Mouse (Mus musculus) Muller cell, postnatal 12 days (primary cell): ENCODE data around the gene Itgb6.
A peak's percentile ranks its signal among the peaks of the same experiment; 100 is the strongest.

Experiments used
- DNase-seq: peaks from one replicate; pipeline ENCODE4 v3.0.0-alpha.2; 2015; ENCODE audit errors: inconsistent ontology term

Itgb6 gene

DNA sequence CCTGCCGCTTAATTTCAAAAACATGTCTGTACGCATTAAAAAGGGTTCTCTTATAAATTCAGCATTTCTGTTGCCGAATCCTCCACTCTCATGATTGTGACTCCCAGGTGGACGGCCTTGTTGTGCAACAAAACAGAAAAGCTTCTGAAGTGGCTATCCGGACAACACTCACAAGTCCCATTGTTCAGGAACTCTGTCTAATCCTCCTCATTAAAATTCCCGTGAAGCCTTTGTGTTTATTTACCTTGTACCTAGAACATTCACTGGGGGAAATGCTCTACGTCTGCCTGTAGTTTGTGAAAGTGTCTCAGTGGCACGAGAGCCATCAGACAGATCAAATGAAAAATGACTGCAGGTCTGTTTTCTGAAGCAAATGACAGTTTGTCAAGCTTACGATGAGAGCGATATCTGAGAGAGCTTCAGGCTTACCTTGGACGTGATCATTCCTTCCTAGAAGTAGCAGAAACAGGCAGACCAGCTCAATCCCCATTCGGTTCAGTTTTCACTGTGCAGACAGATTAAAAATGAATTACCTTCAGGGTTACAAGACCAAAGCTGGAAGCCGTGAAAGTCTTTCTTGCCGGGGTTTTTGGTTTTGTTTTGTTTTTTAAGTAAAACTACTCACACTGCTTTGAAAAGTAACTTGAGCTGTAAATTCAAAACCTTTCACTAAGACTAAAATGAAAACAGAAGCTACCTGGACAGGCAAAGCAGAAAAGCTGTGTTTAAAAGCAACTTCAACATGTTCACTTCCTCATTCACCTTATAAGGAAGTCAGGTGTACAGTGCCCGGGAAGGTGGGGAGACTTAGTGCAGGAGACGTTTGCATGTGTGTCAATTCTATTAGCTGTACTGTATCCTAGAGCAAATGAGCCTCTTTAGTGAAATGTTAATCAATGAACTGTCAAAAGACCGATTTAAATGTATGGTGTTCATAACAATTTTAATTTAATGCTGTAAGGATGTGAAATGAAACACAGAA lies 49.2 kb downstream of the Itgb6 start:
- DNase-seq: no peak

DNA sequence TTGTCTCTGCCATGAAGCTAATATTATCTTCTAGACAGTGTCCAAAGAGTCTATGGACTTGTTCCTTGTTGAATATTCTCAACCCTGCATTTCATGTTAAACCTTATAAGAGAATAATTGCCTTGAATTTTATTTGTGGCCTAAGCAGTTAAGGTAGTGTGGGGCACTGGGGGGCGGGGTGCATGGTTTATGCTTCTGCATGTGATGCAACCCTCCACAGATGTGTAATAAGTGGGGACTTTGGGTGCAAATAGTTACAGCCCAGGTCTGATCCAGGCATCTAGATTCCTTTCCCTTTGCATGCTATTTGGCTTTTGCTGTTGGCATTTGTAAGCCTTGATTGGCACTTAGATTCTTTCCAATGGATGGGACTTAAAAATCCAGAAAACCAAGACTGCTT lies 51.2 kb downstream of the Itgb6 start:
- DNase-seq: no peak

- no peak for DNase-seq
Measured at GRCm38 (mm10) chr2:60663071-60663470, 59.4 kb downstream of the Itgb6 start.

- DNase-seq: no peak
Measured at GRCm38 (mm10) chr2:60659993-60660392, 62.5 kb downstream of the Itgb6 start.

- no peak for DNase-seq
Measured at GRCm38 (mm10) chr2:60658992-60659391, 63.5 kb downstream of the Itgb6 start.

DNA sequence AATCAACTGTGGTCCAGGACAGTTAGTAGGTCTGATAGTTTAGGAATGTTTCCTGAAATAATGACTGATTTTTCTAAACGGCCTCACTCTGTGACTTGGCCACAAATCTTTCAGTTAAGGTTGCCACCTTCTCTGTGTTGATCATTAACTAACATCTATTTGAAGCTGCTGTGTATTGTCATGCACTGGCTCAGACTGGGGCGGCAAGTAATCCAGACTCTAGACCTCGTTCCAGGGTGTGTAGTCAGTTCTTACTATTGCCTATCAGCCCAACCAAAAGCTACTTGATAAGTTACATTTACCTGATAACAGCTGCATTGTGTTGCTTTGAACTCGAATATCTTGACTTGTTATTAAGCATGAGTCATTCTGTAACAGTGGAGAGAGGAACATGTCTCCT lies 67.6 kb downstream of the Itgb6 start:
- no peak for DNase-seq

DNA sequence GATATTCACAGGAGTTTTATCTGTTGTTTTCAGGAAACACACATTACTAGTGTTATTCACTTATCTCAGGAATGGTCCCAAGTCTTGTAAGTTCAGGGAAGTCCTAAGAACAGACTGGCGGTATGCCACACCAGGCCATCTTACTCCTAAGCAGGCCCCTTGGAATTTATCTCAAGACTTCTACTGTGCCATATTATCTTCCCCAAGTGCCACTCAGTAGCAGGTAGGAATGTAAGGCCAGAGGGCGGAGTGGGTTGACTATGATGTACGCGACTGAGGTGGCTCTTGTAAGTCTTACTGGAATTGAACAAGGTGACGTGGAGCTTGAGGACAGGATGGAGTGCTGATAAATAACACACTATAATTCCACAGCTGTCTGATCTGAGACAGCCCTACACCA lies 72.3 kb downstream of the Itgb6 start:
- no peak for DNase-seq

GRCm38 (mm10) chr2:60647650-60648049 lies 74.8 kb downstream of the Itgb6 start:
- DNase-seq: no peak

DNA sequence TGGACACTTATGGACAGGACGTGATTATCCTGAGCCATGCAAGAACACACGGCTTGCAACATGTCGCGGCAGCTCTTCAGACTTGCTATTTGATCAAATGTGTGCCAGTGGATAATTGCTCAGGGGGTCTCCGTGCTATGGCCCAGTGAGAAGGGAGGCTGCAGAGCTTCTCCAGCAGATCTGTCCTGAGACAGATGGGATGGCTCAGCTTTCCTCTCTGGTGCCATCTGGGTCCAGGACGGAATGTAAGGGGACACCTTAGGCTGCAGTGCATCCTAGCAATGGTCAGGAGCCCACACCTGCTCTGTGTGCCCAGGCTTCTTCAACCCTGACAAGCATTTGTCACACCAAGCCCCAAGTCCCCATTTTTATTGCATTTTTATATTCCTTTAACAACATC lies 75.9 kb downstream of the Itgb6 start:
- no peak for DNase-seq

DNA sequence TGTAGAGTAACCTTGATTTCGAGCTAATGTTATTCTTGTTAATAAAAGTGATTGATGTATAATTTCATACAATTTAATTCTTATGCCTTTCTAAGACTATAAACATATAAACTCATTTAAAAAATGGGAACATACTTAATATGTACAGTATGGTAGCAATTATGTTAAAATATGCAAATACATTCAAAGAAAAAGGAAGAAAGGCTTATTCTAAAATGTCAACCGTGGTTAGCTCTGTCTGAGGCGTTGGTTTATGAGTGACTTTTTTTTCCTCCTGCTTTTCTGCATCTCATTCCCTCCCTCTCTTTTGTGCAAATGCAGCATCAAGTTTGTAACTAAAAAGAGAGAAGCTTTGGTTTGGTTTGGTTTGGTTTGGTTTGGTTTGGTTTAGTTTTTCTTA lies 79.0 kb downstream of the Itgb6 start:
- DNase-seq: no peak

DNA sequence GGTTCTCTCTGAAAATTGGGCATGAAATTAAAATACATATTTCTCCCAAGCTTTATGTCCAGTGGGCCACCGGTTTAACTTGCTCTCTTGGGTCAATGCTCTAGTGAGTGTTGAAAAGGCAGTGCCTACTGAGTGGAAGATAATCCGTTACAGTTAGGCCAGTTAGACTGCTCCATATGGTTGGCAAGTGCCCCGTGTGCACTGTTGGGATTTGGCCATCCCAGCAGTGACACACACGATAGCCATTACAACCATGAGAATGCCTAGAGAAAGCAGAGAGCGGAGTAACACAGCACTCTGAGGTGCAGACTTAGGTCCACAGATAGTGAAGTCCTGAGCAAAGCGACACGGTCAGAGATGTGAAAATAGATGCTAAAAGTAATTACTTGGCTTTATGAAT lies 79.8 kb downstream of the Itgb6 start:
- no peak for DNase-seq

DNA sequence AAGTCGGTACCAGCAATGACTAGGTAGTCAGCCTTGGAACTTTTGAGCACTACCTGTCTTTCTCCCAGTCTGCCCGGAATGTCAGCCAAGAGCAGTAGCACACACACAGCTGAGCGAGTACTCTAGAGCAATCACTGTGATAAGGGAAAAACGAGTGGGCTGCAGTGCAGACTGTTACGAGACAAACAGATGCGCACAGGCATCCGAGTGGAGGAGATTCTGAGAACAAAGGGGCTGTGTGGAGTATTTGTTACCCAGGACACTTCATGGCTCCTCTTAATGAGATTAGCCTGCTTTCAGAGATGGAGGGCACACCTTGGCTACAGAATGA lies 82.1 kb downstream of the Itgb6 start:
- no peak for DNase-seq

GRCm38 (mm10) chr2:60639617-60640341 lies 82.7 kb downstream of the Itgb6 start:
- DNase-seq: peak; percentile 87

DNA sequence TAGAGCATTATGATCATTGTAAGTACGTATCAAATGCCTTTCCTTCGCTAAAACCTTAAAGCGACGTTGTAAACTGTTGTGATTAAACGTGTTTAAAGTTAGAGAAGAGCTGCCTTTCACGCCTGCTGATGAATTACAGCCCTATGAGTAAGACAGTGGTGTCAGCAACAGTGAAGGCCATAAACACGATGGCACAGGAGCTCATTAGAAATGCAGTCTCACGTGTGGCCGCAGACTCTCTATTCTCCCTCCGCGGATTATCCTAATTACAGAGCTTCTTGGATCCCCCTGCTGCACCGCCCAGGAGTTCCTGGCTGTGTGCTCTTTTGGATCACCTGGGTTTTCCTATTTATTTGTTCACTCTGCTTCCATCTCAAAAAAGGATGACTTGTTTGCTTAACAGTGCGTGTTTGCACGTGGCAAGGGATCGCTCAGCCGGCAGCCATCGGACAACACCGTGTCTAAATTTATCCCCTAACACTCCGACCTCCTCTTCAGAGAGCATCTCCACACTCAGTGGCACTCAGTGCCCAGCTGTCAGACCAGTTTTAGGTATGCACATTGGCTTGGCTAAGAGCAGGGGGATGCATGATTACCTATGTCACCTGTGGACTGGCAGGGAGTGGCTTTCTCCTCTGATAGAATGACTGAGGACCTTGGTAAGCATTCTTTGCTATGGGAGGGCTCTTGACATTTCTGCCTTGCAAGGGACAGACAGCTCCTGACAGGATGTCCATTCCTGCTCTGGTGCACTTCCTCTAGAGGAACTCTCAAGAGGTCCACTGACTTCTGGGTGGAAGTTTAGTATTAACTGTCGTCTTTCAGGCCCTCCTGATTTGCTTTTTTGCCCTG lies 85.3 kb downstream of the Itgb6 start:
- DNase-seq: no peak

GRCm38 (mm10) chr2:60636481-60636880 lies 86.0 kb downstream of the Itgb6 start:
- DNase-seq: no peak

- no peak for DNase-seq
Measured at GRCm38 (mm10) chr2:60636038-60636437, 86.4 kb downstream of the Itgb6 start.

GRCm38 (mm10) chr2:60632791-60633190 lies 89.7 kb downstream of the Itgb6 start:
- DNase-seq: peak; percentile 77

DNA sequence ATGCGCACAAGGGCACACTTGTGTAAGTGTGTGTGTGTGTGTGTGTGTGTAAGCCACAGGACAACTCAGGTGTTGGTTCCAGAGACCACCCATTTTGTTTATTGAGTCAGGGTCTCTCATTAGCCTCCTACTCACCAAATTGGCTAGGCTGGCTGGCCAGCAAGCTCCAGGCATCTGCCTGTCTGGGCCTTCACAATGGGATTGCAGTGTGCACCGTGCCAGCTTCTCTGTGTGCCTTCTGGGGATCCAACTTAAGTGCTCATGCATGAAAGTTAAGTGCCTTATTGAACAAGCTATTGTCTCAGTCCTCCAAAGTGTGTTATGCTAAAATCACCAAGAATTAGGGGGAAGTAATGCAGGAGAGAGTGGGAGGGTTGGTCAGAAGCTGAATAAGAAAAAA lies 92.1 kb downstream of the Itgb6 start:
- DNase-seq: peak; percentile 50

- DNase-seq: no peak
Measured at GRCm38 (mm10) chr2:60627952-60628351, 94.5 kb downstream of the Itgb6 start.

DNA sequence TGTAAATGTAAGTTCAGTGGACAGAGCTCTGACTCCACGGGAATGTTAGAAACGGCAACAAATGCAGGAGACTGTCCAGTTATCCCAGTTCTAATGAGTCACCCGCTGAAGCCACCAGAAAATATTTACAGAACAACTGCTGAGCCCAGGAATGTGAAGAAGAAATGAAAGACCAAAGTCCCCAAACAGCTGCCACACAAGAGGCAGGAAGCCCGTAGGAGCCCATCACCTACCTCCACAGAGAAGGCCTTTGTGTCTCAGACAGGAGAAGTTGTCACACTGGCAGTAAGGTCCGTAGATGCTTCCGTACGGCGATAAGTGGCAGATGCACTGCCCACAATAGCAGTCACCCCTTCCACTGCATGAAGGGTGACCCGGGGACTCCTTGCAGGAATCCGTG lies 94.9 kb downstream of the Itgb6 start:
- peak; percentile 46 for DNase-seq

DNA sequence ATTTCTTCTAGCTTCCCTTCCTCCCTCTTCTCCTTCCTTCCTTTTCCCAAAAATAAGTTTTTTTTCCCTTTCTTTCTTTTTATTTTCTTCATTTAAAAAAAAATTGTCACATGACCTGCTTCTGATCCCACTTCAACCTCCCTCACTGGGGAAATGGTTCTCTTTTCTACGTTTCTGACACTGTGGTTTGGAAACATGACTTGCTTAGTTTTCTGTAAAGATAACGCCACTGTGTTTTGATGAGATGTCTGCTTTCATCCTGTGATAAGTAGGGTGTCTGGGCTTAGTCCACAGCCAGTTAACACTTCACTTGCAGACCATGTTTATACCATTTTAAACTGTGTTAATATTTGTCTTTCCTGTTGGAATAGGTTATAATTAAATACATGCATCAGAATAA lies 96.7 kb downstream of the Itgb6 start:
- no peak for DNase-seq

DNA sequence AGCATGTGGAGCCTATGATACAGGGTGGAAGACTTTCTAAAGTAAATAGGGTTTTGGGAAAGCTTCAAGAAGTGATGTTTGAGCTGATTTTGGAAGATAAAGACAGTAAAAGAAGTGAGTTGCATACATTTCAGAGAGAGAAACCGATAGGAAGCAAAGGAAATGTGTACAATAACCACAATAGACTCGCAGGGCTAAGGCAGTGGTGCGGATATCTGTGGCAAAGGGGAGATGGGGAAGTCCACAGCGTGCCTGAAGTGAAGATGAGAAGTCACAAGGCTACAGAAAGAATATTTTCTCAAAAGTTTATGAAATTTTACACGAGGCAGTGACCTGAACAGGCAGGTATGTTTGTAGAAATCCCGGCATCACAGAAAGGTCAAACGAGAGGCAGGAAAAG lies 100.3 kb downstream of the Itgb6 start:
- DNase-seq: no peak
